Mouse (Mus musculus): ENCODE results near the gene Tesmin.

DNA sequence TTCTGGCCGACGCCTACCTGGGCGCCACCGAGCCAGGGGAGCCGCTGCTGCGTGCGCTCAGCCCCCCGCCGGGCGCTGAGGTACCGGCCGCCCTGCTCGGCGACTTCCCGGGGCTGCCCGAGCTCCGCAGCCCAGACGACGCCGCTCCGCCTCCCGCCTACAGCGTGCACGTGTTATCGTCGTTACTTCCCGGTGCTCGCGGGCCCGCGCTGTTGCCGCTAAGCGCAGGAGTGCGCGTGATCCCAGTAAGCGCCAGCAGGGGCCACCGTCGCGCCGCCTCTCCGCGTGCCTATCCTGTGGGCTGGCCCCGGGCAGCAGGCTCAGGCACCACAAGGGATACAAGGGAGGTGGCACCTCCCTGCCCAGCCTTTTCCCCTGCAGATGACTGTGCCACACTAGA is 432 bp downstream of the Tesmin start:
- TF ChIP-seq EP300 (IDR thresholded peaks at IDR 0.05; ENCODE audit: insufficient read depth, low read depth, low read length) = 0 out of 2 replicates have a peak, but pooled peaks have one; percentile 11
- no peak for TF ChIP-seq POLR2A (IDR thresholded peaks at IDR 0.05; ENCODE audit: insufficient read depth, low read length)
